Mouse (Mus musculus) WW6 (cell line): ENCODE data around the gene Cfap69.

Source experiments
- DNase-seq: peaks from one replicate; pipeline ENCODE4 v3.0.0-alpha.2; 2013; ENCODE audit warnings: low read depth, low spot score

The Cfap69 gene

GRCm38 (mm10) chr5:5657932-5658331 is 6.1 kb downstream of the Cfap69 start:
- DNase-seq, result no peak

GRCm38 (mm10) chr5:5648817-5649569 is 15.0 kb downstream of the Cfap69 start:
- DNase-seq, result no peak

DNA sequence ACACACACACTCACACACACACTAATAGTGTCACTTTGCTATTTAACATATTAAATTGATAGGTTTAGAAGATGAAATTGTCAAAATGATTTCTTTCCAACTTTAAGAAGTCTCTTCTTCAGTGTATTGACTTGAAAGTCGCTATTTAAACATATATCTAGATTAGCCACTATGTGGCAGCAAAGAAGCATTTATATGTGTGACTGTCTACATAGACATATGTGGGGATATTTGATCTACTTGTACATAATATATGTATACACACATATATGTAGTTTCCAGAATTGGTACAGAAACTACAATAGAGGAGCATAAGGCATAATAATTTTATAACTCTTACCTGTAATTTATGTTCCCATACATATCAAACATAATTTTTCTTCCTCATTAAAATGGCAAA is 17.9 kb downstream of the Cfap69 start:
- no peak for DNase-seq

GRCm38 (mm10) chr5:5638496-5638895 is 25.5 kb downstream of the Cfap69 start:
- no peak for DNase-seq

DNA sequence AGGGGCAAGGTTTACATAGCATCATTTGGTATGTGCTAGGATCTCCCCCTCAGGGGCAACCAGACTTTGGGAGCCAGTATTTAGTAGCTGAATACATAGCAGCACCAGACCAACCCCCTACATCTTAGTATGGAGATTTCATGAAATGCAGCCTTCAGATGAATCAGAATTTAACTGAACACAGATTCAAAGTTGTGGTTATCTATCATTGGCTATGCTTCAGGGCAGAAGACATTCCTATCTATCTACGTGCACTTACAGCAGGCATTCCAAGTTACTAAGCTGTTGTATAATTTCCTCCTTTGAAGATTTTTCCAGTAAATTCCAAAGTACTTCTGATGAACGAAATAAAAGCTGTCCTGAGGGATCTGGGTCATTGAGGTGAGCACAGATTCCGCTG is 38.5 kb downstream of the Cfap69 start:
- DNase-seq, result no peak

DNA sequence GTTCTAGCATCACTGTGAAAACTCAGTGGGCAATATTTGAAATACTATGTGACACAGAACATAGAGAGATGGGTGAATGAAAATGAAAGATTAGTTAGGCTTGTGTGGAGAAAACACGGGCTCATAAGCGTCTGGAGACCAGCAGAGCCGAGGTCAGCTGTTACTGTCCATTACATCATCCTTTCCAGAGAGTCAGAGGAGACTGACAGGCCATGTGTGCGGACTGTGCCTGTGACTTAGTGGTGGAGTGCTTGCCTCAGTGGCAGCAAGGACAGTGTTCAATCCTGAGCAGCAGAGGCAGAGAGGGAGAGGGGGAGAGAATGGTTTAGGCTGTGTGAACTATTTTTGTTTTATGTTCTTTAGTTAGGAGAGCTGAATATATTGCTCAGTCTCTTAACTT is 45.7 kb downstream of the Cfap69 start:
- no peak for DNase-seq

DNA sequence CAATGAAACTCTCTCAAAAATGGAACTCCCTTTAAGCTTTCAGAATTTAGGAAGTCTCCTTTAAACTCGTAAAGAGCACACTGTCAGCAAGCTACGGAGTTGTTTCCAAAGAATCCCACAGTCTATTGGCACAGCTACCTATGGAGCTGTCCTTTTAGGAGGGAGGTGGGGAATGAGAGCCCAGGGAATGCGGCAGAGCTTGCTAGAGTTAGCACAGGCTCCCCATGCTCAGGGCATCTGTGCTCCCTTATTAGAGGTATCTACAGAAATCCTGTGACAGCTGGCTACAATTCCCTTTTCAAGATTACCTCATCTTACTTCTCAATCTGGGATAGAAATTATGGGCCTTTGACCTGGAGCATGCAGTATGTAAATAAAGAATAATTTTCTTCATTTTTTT is 53.5 kb downstream of the Cfap69 start:
- DNase-seq, result no peak

GRCm38 (mm10) chr5:5587686-5588085 is 76.4 kb downstream of the Cfap69 start:
- DNase-seq, result no peak

GRCm38 (mm10) chr5:5573749-5574317 is 90.2 kb downstream of the Cfap69 start, which contains the start of gene Gm8773:
Gm8773 (plus strand) TSS chr5:5573799.
- DNase-seq, result peak; percentile 28

DNA sequence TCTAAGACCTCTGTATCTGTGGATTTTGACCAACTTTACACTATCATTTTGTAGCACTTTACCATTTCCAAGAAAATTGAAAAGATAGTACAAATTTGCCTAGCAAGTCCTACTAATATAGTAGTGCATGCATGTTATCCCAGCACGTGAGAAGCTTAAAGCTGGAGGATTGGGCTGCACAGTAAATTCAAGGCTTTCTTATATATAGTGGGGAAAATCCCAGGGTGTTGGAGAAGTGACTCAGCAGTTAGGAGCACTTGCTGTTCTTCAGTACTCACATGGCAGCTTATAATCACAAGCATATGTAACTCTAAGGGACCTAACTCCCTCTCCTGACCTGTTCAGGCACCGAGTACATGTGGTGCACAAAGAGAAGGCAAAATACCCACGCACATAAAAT is 101.6 kb downstream of the Cfap69 start:
- no peak for DNase-seq

GRCm38 (mm10) chr5:5561041-5561706 is 102.9 kb downstream of the Cfap69 start:
- DNase-seq, result no peak

GRCm38 (mm10) chr5:5559798-5560197 is 104.2 kb downstream of the Cfap69 start:
- no peak for DNase-seq

DNA sequence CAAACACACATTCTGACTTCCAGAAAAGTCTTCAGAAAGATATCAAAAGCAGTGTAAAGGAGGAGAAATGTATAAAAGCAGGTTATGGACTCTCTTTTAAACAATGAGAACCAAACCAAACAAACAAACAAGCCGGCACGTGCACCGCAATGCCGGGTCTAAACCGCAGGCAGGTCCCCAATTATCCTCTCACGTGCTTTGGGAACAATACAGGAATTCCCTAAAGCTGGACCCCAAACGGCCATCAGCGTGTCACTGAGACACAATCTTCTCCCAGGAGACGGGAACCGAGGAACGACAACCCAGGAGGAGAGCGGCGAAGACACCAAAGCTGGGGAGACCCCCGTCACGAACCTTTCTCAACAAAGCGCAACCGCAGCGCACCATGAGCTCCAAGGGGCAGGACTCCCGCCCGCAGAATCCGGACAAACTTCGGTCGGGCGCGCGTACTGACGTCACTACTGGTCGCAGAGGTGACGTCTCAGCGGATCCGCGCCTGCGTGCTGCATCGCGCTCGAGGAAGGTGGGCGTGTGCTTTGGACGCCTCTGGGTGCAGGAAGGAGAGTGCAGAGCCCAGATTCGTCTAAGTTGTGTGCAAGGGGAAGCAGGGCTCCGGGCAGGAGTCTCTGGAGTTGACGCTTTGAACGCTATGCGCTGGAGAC is 104.8 kb downstream of the Cfap69 start, which contains the start of gene Gtpbp10:
Gtpbp10 (minus strand) TSS at position 460 of the 662 bp plus-strand sequence.
- peak; percentile 91 for DNase-seq

- DNase-seq, result no peak
These were observed 112.9 kb downstream of the Cfap69 start for GRCm38 (mm10) chr5:5551110-5551509.

DNA sequence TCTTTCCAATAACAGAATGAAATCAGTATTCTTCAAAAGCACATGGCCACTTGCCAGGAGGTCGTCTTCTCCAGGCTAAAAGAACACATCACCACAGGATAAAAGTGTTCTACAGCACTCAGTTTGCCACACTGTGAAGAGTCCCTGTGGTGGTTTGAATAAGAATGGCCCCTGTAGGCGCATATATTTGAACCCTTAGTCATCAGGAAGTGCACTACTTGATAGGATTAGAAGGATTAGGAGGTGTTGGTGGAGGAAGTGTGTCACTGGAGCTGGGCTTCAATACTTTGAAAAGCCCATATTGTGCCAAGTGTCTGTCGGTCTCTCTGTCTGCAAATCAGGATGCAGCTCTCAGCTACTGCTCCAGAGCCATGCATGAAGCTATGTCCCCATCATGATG is 123.7 kb downstream of the Cfap69 start:
- no peak for DNase-seq

- no peak for DNase-seq
These were observed 124.3 kb downstream of the Cfap69 start for GRCm38 (mm10) chr5:5539771-5540170.

DNA sequence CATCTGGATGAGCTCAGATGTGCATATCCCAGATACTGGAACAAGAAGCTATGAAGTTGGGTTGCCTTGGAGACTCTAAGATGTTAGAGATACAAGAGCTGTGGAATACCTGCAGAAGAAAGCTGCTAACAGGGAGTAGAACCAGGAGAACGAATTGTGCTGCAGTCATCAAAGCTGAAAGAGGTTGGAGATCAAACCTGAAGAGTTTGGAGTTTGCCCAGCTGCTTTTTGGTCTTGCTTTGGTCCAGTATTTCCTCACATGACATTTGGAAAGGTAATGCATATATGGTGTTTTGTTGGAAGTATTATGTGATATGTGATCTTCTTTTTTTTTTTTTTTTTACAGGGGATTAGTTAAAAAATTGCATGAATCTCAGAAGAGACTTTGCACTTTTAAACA is 127.9 kb downstream of the Cfap69 start:
- DNase-seq, result no peak

DNA sequence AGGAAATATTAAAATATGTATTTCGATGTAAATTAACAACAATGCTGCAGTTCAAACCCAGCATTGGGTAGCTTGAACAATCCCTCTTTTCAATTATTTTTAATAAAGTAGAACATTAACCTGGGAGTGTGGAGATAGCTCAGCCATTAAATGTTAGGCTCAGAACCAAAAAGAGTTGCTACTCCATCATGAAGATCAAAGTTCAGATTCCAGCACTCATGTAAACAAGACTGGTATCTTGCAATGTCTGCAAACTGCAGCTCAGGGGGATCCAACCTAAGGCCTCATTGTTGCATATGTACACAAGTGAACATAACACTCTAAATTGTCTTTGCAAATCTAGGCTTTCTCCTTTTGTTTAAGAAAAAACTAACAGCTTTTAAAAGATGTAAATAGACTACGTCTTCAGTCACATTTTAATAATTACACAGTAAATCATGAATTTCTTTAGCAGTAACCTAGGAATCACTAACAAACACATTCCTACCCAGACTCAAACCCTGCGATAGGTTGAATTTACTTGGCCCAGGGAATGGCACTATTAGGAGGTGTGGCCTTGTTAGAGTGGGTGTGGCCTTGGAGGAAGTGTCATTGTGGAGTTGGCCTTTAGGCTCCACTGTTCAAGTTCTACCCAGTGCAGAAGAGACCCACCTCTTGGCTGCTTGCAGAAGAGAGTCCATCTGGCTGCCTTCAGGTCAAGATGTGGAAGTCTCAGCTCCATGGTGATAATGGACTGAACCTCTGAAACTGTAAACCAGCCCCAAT is 130.2 kb downstream of the Cfap69 start:
- no peak for DNase-seq
